Mouse (Mus musculus) adrenal gland, postnatal 4 days (tissue): ENCODE measurements around the gene Ano6. TPM values are rescaled to one million over a fixed set of nuclear protein-coding genes. Genes with fewer than 3 reads are reported as not detected.

Experiments used
- DNase-seq, 2 experiments: peaks; one replicate each; pipeline ENCODE4 v3.0.0; 2021 to 2022; ENCODE audit warnings: low spot score in 2 of 2, mixed read lengths in 2 of 2
- total RNA-seq, 2 experiments: library from RNA; stranded (reverse); gene quantifications; 2 replicates each; pipeline ENCODE4 v1.2.3; 2021

The Ano6 gene
- total RNA-seq, 2 experiments from 2014 or later: 72.2 to 75.9 TPM

- DNase-seq: no peak
These were observed 130.4 kb downstream of the Ano6 start for GRCm38 (mm10) chr15:95921072-95921471.

- no peak for DNase-seq
These were observed 131.0 kb downstream of the Ano6 start for GRCm38 (mm10) chr15:95921639-95922038.

- no peak for DNase-seq
These were observed 131.9 kb downstream of the Ano6 start for GRCm38 (mm10) chr15:95922558-95922957.

GRCm38 (mm10) chr15:95925334-95925986, 134.8 kb downstream of the Ano6 start:
- no peak for DNase-seq

GRCm38 (mm10) chr15:95929087-95929486, 138.4 kb downstream of the Ano6 start:
- no peak for DNase-seq

GRCm38 (mm10) chr15:95931013-95931775, 140.6 kb downstream of the Ano6 start:
- DNase-seq: no peak

GRCm38 (mm10) chr15:95932358-95932757, 141.7 kb downstream of the Ano6 start:
- no peak for DNase-seq

- DNase-seq: no peak
These were observed 144.5 kb downstream of the Ano6 start for GRCm38 (mm10) chr15:95935141-95935540.

- DNase-seq: no peak
These were observed 152.8 kb downstream of the Ano6 start for GRCm38 (mm10) chr15:95943470-95943869.

- DNase-seq: no peak
These were observed 153.7 kb downstream of the Ano6 start for GRCm38 (mm10) chr15:95944299-95944698.

- no peak for DNase-seq
These were observed 155.5 kb downstream of the Ano6 start for GRCm38 (mm10) chr15:95945951-95946708.

- DNase-seq: no peak
These were observed 157.8 kb downstream of the Ano6 start for GRCm38 (mm10) chr15:95948411-95948810.

GRCm38 (mm10) chr15:95949336-95949735, 158.7 kb downstream of the Ano6 start:
- DNase-seq: no peak

GRCm38 (mm10) chr15:95951497-95951896, 160.9 kb downstream of the Ano6 start:
- no peak for DNase-seq

- no peak for DNase-seq
These were observed 166.0 kb downstream of the Ano6 start for GRCm38 (mm10) chr15:95956692-95957091.

GRCm38 (mm10) chr15:95962411-95963123, 171.9 kb downstream of the Ano6 start:
- DNase-seq: no peak

- DNase-seq: no peak
These were observed 172.5 kb downstream of the Ano6 start for GRCm38 (mm10) chr15:95963124-95963482.

GRCm38 (mm10) chr15:95963533-95964250, 173.0 kb downstream of the Ano6 start:
- DNase-seq: no peak

- no peak for DNase-seq
These were observed 173.6 kb downstream of the Ano6 start for GRCm38 (mm10) chr15:95964251-95964561.

- DNase-seq: no peak
These were observed 176.3 kb downstream of the Ano6 start for GRCm38 (mm10) chr15:95966979-95967378.
